In the genomic region with DNA sequence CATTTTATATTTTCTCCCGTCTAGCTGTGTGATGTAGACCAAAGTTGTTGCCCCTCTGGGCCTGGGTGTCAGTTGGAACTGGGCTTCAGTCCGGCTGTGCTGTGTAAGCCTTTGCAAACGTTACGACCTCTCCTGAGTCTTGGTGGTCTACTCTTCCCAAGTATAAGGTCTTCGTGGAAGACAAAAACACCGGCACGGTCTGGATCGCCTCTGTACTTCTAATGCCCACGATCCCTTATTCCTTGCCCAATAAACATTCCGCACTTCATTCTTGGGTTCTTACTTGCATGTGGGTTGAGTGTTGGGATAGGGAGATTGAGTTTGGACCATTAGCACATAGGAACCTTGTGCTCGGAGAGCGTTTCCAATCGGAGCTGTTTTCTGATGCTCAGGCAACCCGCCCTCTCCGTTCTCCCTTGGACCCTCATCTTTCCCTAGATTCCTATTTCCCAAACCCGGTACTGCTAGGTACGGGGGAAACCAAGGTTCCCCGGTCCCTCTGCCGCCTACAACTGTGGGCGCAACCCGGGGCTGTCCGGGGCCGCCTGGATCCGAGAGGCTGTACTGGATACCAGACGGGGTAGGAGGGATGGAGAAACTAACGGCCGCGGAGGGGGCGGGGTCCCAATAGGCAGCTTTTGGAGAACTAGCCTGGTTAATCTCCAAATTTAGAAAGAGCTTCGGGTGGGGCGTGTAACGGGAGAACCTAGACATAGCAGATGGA, we compare ENCODE assay signal across 9 mouse cellular contexts. TPM values are rescaled to one million over a fixed set of nuclear protein-coding genes. Genes with fewer than 3 reads are reported as not detected.
A peak's percentile ranks its signal among the peaks of the same experiment; 100 is the strongest.
DNase-seq lines count a peak whose midpoint lies in the region; ATAC-seq lines count a peak whose summit lies in the region.
"Had no signal": no experiment of that assay in that cellular context is flagged by ENCODE, and none has a peak within 500 bp of the region (broad histone marks: within the 10 kb centered on the region; RNA-seq: fewer than 3 reads in every experiment).

No protein-coding gene starts in this region.

- peak overlapping the region; percentile 79 for H3K4me3 ChIP-seq in hindbrain, embryonic 16.5 days (ENCODE audit: low read length)
- H3K4me3 ChIP-seq in neural tube, embryonic 11.5 days (ENCODE audit: low read depth, low read length) = peak overlapping the region; percentile 79

- DNase-seq in gastrocnemius, postnatal 14 days = peak; percentile 24
- DNase-seq in gastrocnemius, adult 8-10 months (ENCODE audit: low spot score in 2 of 2) = no peak
- peak; percentile 68 for DNase-seq in right cerebral cortex, postnatal 10 days (ENCODE audit: low spot score in 2 of 2)
- DNase-seq in right cerebral cortex, postnatal 36 days (ENCODE audit: low spot score in 2 of 2) = no peak
- no peak for DNase-seq in neural tube, embryonic 11.5 days (ENCODE audit: low spot score)
- no peak for DNase-seq in ovary, postnatal 10 days (ENCODE audit: low spot score)

- H3K4me1 ChIP-seq in hindbrain, embryonic 16.5 days (ENCODE audit: control insufficient read depth, insufficient read depth, low read depth, low read length) = peaks cover 44% of the 10 kb centered on the region
- peaks cover 18% of the 10 kb centered on the region for H3K4me1 ChIP-seq in neural tube, embryonic 11.5 days (ENCODE audit: control insufficient read depth, insufficient read depth, low read length)

- no peaks in the 10 kb centered on the region for H3K36me3 ChIP-seq in hindbrain, embryonic 16.5 days (ENCODE audit: control insufficient read depth, insufficient read depth, low read length)
- H3K36me3 ChIP-seq in neural tube, embryonic 11.5 days (ENCODE audit: control insufficient read depth, insufficient read depth, low read length) = no peaks in the 10 kb centered on the region

- peak overlapping the region; percentile 65 for H3K27ac ChIP-seq in hindbrain, embryonic 16.5 days (ENCODE audit: low read depth, low read length)
- no peak overlapping the region for H3K27ac ChIP-seq in neural tube, embryonic 11.5 days (ENCODE audit: low read depth, low read length)

- H3K9ac ChIP-seq in hindbrain, embryonic 16.5 days (ENCODE audit: low read depth, low read length) = peak overlapping the region; percentile 91
- peak overlapping the region; percentile 32 for H3K9ac ChIP-seq in neural tube, embryonic 11.5 days (ENCODE audit: low read length)

- peak overlapping the region; percentile 79 for H3K4me2 ChIP-seq in hindbrain, embryonic 16.5 days (ENCODE audit: low read length)
- peak overlapping the region; percentile 90 for H3K4me2 ChIP-seq in neural tube, embryonic 11.5 days (ENCODE audit: low read depth)

- 9% methylated on average over 32 of the region's 32 CpGs for WGBS in hindbrain, embryonic 16.5 days
- WGBS in neural tube, embryonic 11.5 days = 8% methylated on average over 32 of the region's 32 CpGs

- peaks cover 6% of the 10 kb centered on the region for H3K27me3 ChIP-seq in hindbrain, embryonic 16.5 days (replicated peaks; ENCODE audit: control insufficient read depth, insufficient read depth, low read length)
- H3K27me3 ChIP-seq in neural tube, embryonic 11.5 days (ENCODE audit: control insufficient read depth, insufficient read depth, low read length) = peaks cover 56% of the 10 kb centered on the region

- H3K9me3 ChIP-seq in hindbrain, embryonic 16.5 days (ENCODE audit: control insufficient read depth, low read length) = no peaks in the 10 kb centered on the region
- H3K9me3 ChIP-seq in neural tube, embryonic 11.5 days (ENCODE audit: control insufficient read depth, low read length) = no peaks in the 10 kb centered on the region

- ATAC-seq in hindbrain, embryonic 16.5 days = no peak
- ATAC-seq in neural tube, embryonic 11.5 days (ENCODE audit: insufficient read depth, low FRiP score, low TSS enrichment) = no peak
- no peak for ATAC-seq in CD4-positive, CD25-positive, alpha-beta regulatory T cell, adult 4 months

- intact Hi-C loops in gastrocnemius, postnatal 14 days (cut with DNase I; ENCODE audit: low total_unique reads) = loop anchor here (2.0 to 5.0 kb wide), 2 partner anchors 36 to 57 kb away; a partner anchor contains a TSS

RNA-seq across cellular contexts. Expression of a gene that starts 2.3 kb away (rescaled TPM):
- total RNA-seq in gastrocnemius, postnatal 14 days (2021) = 1 to 10 TPM; 5.6 to 6.6 TPM
- 1 to 10 TPM; 1.5 to 3.7 (median 3.1) TPM for total RNA-seq in gastrocnemius, adult 8-10 months (2022)
- polyA plus RNA-seq in hindbrain, embryonic 16.5 days (2015; fragmentation: Nextera tagmentation; extraction: Ambion mirVana) = 103 and 108 TPM in 2 replicates
- 42.3 and 48.9 TPM in 2 replicates for polyA plus RNA-seq in neural tube, embryonic 11.5 days (2014; fragmentation: Nextera tagmentation; extraction: Ambion mirVana)
- polyA plus RNA-seq in CD4-positive, CD25-positive, alpha-beta regulatory T cell, adult 4 months (2017; shearing (Covaris generic)) = under 1 TPM in 1 of 2 experiments, not detected in 1; 0.69 TPM

RNA-seq across cellular contexts. Expression of a gene that starts 8.3 kb away (rescaled TPM):
- total RNA-seq in gastrocnemius, postnatal 14 days (2021) = 10 to 100 TPM; 52.0 to 62.2 TPM
- 10 to 100 TPM; 38.2 to 52.9 (median 47.0) TPM for total RNA-seq in gastrocnemius, adult 8-10 months (2022)
- polyA plus RNA-seq in hindbrain, embryonic 16.5 days (2015; fragmentation: Nextera tagmentation; extraction: Ambion mirVana) = 91.8 and 103 TPM in 2 replicates
- polyA plus RNA-seq in neural tube, embryonic 11.5 days (2014; fragmentation: Nextera tagmentation; extraction: Ambion mirVana) = 167 and 186 TPM in 2 replicates
- polyA plus RNA-seq in CD4-positive, CD25-positive, alpha-beta regulatory T cell, adult 4 months (2017; shearing (Covaris generic)) = 10 to 100 TPM; 27.5 to 28.2 TPM

RNA-seq across cellular contexts. Expression of a gene that starts 15.4 kb away (rescaled TPM):
- 1 to 10 TPM; 4.3 to 5.0 TPM for total RNA-seq in gastrocnemius, postnatal 14 days (2021)
- total RNA-seq in gastrocnemius, adult 8-10 months (2022) = 1 to 10 TPM; 2.3 to 3.0 (median 2.7) TPM
- 9.7 and 10.2 TPM in 2 replicates for polyA plus RNA-seq in hindbrain, embryonic 16.5 days (2015; fragmentation: Nextera tagmentation; extraction: Ambion mirVana)
- polyA plus RNA-seq in neural tube, embryonic 11.5 days (2014; fragmentation: Nextera tagmentation; extraction: Ambion mirVana) = 2.7 and 3.2 TPM in 2 replicates
- polyA plus RNA-seq in CD4-positive, CD25-positive, alpha-beta regulatory T cell, adult 4 months (2017; shearing (Covaris generic)) = 1 to 10 TPM; 4.5 to 9.3 TPM

RNA-seq across cellular contexts. Expression of a gene that starts 19.7 kb away (rescaled TPM):
- not detected for total RNA-seq in gastrocnemius, postnatal 14 days (2021)
- not detected for total RNA-seq in gastrocnemius, adult 8-10 months (2022)
- polyA plus RNA-seq in hindbrain, embryonic 16.5 days (2015; fragmentation: Nextera tagmentation; extraction: Ambion mirVana) = not detected in 2 replicates
- polyA plus RNA-seq in neural tube, embryonic 11.5 days (2014; fragmentation: Nextera tagmentation; extraction: Ambion mirVana) = 0.50 TPM in 1 of 2 replicates, not detected in the other
- polyA plus RNA-seq in CD4-positive, CD25-positive, alpha-beta regulatory T cell, adult 4 months (2017; shearing (Covaris generic)) = not detected
- polyA plus RNA-seq: spleen, adult 2 months had no signal

RNA-seq across cellular contexts. Expression of a gene that starts 26.4 kb away (rescaled TPM):
- total RNA-seq in gastrocnemius, postnatal 14 days (2021) = 100 to 1,000 TPM; 100 to 107 TPM
- 100 to 1,000 TPM; 164 to 200 (median 181) TPM for total RNA-seq in gastrocnemius, adult 8-10 months (2022)
- polyA plus RNA-seq in hindbrain, embryonic 16.5 days (2015; fragmentation: Nextera tagmentation; extraction: Ambion mirVana) = 115 and 124 TPM in 2 replicates
- polyA plus RNA-seq in neural tube, embryonic 11.5 days (2014; fragmentation: Nextera tagmentation; extraction: Ambion mirVana) = 64.8 and 67.4 TPM in 2 replicates
- 1 to 10 TPM; 4.0 to 7.2 TPM for polyA plus RNA-seq in CD4-positive, CD25-positive, alpha-beta regulatory T cell, adult 4 months (2017; shearing (Covaris generic))

Comparison
In these comparisons a context has a peak if more than half of its experiments do, and no peak if none do; other contexts are left out.
1. DNase-seq: peak in gastrocnemius, postnatal 14 days (single experiment) and right cerebral cortex, postnatal 10 days (2 of 2); none in gastrocnemius, adult 8-10 months (0 of 2), right cerebral cortex, postnatal 36 days (0 of 2), neural tube, embryonic 11.5 days (single experiment) and ovary, postnatal 10 days (single experiment).
2. RNA of a gene that starts 2.3 kb away (polyA plus RNA-seq): 103 to 108 TPM in hindbrain, embryonic 16.5 days and 42.3 to 48.9 TPM in neural tube, embryonic 11.5 days; 0.69 TPM in CD4-positive, CD25-positive, alpha-beta regulatory T cell, adult 4 months; every median in the first group is over 10 times any median in the second.